Mouse (Mus musculus): ENCODE measurements around the gene BC025446. TPM values are rescaled to one million over a fixed set of nuclear protein-coding genes. Genes with fewer than 3 reads are reported as not detected.
"Not testable (repeated sequence)": the region's sequence is repeated elsewhere in the genome, so short reads cannot be mapped to it uniquely, and the experiment has no call there.

The BC025446 gene
- not detected in 2 replicates for polyA plus RNA-seq (2014; fragmentation: Nextera tagmentation; extraction: Ambion mirVana)

GRCm38 (mm10) chr15:75215778-75216691, at the start of gene BC025446:
Gene BC025446, plus strand, starts transcription at chr15:75216376.
- no peak for ATAC-seq (replicated peaks; ENCODE audit: insufficient number of reproducible peaks, low FRiP score, low TSS enrichment, low read depth)
- no peaks in the 10 kb centered on the region for H3K9me3 ChIP-seq (replicated peaks; ENCODE audit: control insufficient read depth, low read length)
- WGBS: 83% methylated on average over 7 of the region's 7 CpGs
- no peak within 1 kb of the TSS for H3K4me2 ChIP-seq (ENCODE audit: low read depth, low read length)
- H3K36me3 ChIP-seq (replicated peaks; ENCODE audit: control insufficient read depth, insufficient read depth, low read depth, low read length): no peaks in the 10 kb centered on the region
- no peak within 1 kb of the TSS for H3K9ac ChIP-seq (replicated peaks; ENCODE audit: low read length)
- no peak for DNase-seq (ENCODE audit: low spot score)
- no peaks in the 10 kb centered on the region for H3K4me1 ChIP-seq (ENCODE audit: control insufficient read depth, insufficient read depth, low read length)
- no peak within 1 kb of the TSS for H3K4me3 ChIP-seq (ENCODE audit: low read depth, low read length)
- H3K27me3 ChIP-seq (ENCODE audit: control insufficient read depth, insufficient read depth, low read length): no peaks in the 10 kb centered on the region
- H3K27ac ChIP-seq (replicated peaks; ENCODE audit: low read depth, low read length): no peak within 1 kb of the TSS

GRCm38 (mm10) chr15:75175506-75175905, 40.7 kb upstream of the BC025446 start:
- H3K4me2 ChIP-seq (ENCODE audit: low read depth, low read length): no peak overlapping the region
- no peaks in the 10 kb centered on the region for H3K4me1 ChIP-seq (ENCODE audit: control insufficient read depth, insufficient read depth, low read length)
- 50% methylated on average over 1 of the region's 1 CpGs for WGBS
- no peaks in the 10 kb centered on the region for H3K9me3 ChIP-seq (replicated peaks; ENCODE audit: control insufficient read depth, low read length)
- ATAC-seq (replicated peaks; ENCODE audit: insufficient number of reproducible peaks, low FRiP score, low TSS enrichment, low read depth): no peak
- H3K27ac ChIP-seq (replicated peaks; ENCODE audit: low read depth, low read length): no peak overlapping the region
- no peak overlapping the region for H3K9ac ChIP-seq (replicated peaks; ENCODE audit: low read length)
- H3K27me3 ChIP-seq (ENCODE audit: control insufficient read depth, insufficient read depth, low read length): no peaks in the 10 kb centered on the region
- DNase-seq (ENCODE audit: low spot score): peak; percentile 46
- H3K36me3 ChIP-seq (replicated peaks; ENCODE audit: control insufficient read depth, insufficient read depth, low read depth, low read length): no peaks in the 10 kb centered on the region
- no peak overlapping the region for H3K4me3 ChIP-seq (ENCODE audit: low read depth, low read length)

- ATAC-seq (replicated peaks; ENCODE audit: insufficient number of reproducible peaks, low FRiP score, low TSS enrichment, low read depth) (no peak), DNase-seq (ENCODE audit: low spot score) (no peak)
- no peak overlapping the region for H3K4me3 ChIP-seq (ENCODE audit: low read depth, low read length)
- no peak overlapping the region for H3K27ac ChIP-seq (replicated peaks; ENCODE audit: low read depth, low read length)
- H3K27me3 ChIP-seq (ENCODE audit: control insufficient read depth, insufficient read depth, low read length): no peaks in the 10 kb centered on the region
- H3K36me3 ChIP-seq (replicated peaks; ENCODE audit: control insufficient read depth, insufficient read depth, low read depth, low read length): no peaks in the 10 kb centered on the region
- H3K4me1 ChIP-seq (ENCODE audit: control insufficient read depth, insufficient read depth, low read length): no peaks in the 10 kb centered on the region
- 26% methylated on average over 2 of the region's 2 CpGs for WGBS
- H3K9ac ChIP-seq (replicated peaks; ENCODE audit: low read length): no peak overlapping the region
- H3K9me3 ChIP-seq (replicated peaks; ENCODE audit: control insufficient read depth, low read length): no peaks in the 10 kb centered on the region
- no peak overlapping the region for H3K4me2 ChIP-seq (ENCODE audit: low read depth, low read length)
These were observed 29.9 kb upstream of the BC025446 start for GRCm38 (mm10) chr15:75186291-75186690.

- no peaks in the 10 kb centered on the region for H3K27me3 ChIP-seq (ENCODE audit: control insufficient read depth, insufficient read depth, low read length)
- ATAC-seq (replicated peaks; ENCODE audit: insufficient number of reproducible peaks, low FRiP score, low TSS enrichment, low read depth) (no peak), DNase-seq (ENCODE audit: low spot score) (peak; percentile 48)
- 73% methylated on average over 2 of the region's 2 CpGs for WGBS
- H3K4me2 ChIP-seq (ENCODE audit: low read depth, low read length): no peak overlapping the region
- H3K36me3 ChIP-seq (replicated peaks; ENCODE audit: control insufficient read depth, insufficient read depth, low read depth, low read length): no peaks in the 10 kb centered on the region
- no peaks in the 10 kb centered on the region for H3K9me3 ChIP-seq (replicated peaks; ENCODE audit: control insufficient read depth, low read length)
- no peaks in the 10 kb centered on the region for H3K4me1 ChIP-seq (ENCODE audit: control insufficient read depth, insufficient read depth, low read length)
- H3K27ac ChIP-seq (replicated peaks; ENCODE audit: low read depth, low read length): no peak overlapping the region
- no peak overlapping the region for H3K4me3 ChIP-seq (ENCODE audit: low read depth, low read length)
- H3K9ac ChIP-seq (replicated peaks; ENCODE audit: low read length): no peak overlapping the region
These were observed 27.1 kb upstream of the BC025446 start for GRCm38 (mm10) chr15:75189116-75189515.

GRCm38 (mm10) chr15:75190560-75190959, 25.6 kb upstream of the BC025446 start:
- not testable (repeated sequence) for DNase-seq (ENCODE audit: low spot score); ATAC-seq (replicated peaks; ENCODE audit: insufficient number of reproducible peaks, low FRiP score, low TSS enrichment, low read depth); H3K9me3 ChIP-seq (replicated peaks; ENCODE audit: control insufficient read depth, low read length); H3K4me3 ChIP-seq (ENCODE audit: low read depth, low read length); H3K4me2 ChIP-seq (ENCODE audit: low read depth, low read length); H3K36me3 ChIP-seq (replicated peaks; ENCODE audit: control insufficient read depth, insufficient read depth, low read depth, low read length); H3K9ac ChIP-seq (replicated peaks; ENCODE audit: low read length); H3K27me3 ChIP-seq (ENCODE audit: control insufficient read depth, insufficient read depth, low read length); H3K4me1 ChIP-seq (ENCODE audit: control insufficient read depth, insufficient read depth, low read length); H3K27ac ChIP-seq (replicated peaks; ENCODE audit: low read depth, low read length)
- WGBS: 0% methylated on average over 1 of the region's 3 CpGs

- H3K36me3 ChIP-seq (replicated peaks; ENCODE audit: control insufficient read depth, insufficient read depth, low read depth, low read length): no peaks in the 10 kb centered on the region
- H3K9ac ChIP-seq (replicated peaks; ENCODE audit: low read length): no peak overlapping the region
- no peak overlapping the region for H3K27ac ChIP-seq (replicated peaks; ENCODE audit: low read depth, low read length)
- H3K4me1 ChIP-seq (ENCODE audit: control insufficient read depth, insufficient read depth, low read length): no peaks in the 10 kb centered on the region
- no peaks in the 10 kb centered on the region for H3K27me3 ChIP-seq (ENCODE audit: control insufficient read depth, insufficient read depth, low read length)
- no peak overlapping the region for H3K4me2 ChIP-seq (ENCODE audit: low read depth, low read length)
- no peak overlapping the region for H3K4me3 ChIP-seq (ENCODE audit: low read depth, low read length)
- no peak for DNase-seq (ENCODE audit: low spot score)
- ATAC-seq (replicated peaks; ENCODE audit: insufficient number of reproducible peaks, low FRiP score, low TSS enrichment, low read depth): no peak
- no peaks in the 10 kb centered on the region for H3K9me3 ChIP-seq (replicated peaks; ENCODE audit: control insufficient read depth, low read length)
- WGBS: 79% methylated on average over 1 of the region's 1 CpGs
These were observed 655 bp downstream of the BC025446 start for GRCm38 (mm10) chr15:75216831-75217230.

- ATAC-seq (replicated peaks; ENCODE audit: insufficient number of reproducible peaks, low FRiP score, low TSS enrichment, low read depth): no peak
- H3K9ac ChIP-seq (replicated peaks; ENCODE audit: low read length): no peak overlapping the region
- H3K27me3 ChIP-seq (ENCODE audit: control insufficient read depth, insufficient read depth, low read length): no peaks in the 10 kb centered on the region
- no peak overlapping the region for H3K27ac ChIP-seq (replicated peaks; ENCODE audit: low read depth, low read length)
- H3K36me3 ChIP-seq (replicated peaks; ENCODE audit: control insufficient read depth, insufficient read depth, low read depth, low read length): no peaks in the 10 kb centered on the region
- no peak overlapping the region for H3K4me3 ChIP-seq (ENCODE audit: low read depth, low read length)
- H3K4me2 ChIP-seq (ENCODE audit: low read depth, low read length): no peak overlapping the region
- no peaks in the 10 kb centered on the region for H3K4me1 ChIP-seq (ENCODE audit: control insufficient read depth, insufficient read depth, low read length)
- H3K9me3 ChIP-seq (replicated peaks; ENCODE audit: control insufficient read depth, low read length): no peaks in the 10 kb centered on the region
- no peak for DNase-seq (ENCODE audit: low spot score)
These were observed 5.8 kb downstream of the BC025446 start for GRCm38 (mm10) chr15:75221942-75222341.

GRCm38 (mm10) chr15:75237736-75238288, 21.6 kb downstream of the BC025446 start:
- H3K9ac ChIP-seq (replicated peaks; ENCODE audit: low read length): no peak overlapping the region
- H3K4me1 ChIP-seq (ENCODE audit: control insufficient read depth, insufficient read depth, low read length): no peaks in the 10 kb centered on the region
- H3K9me3 ChIP-seq (replicated peaks; ENCODE audit: control insufficient read depth, low read length): no peaks in the 10 kb centered on the region
- H3K36me3 ChIP-seq (replicated peaks; ENCODE audit: control insufficient read depth, insufficient read depth, low read depth, low read length): no peaks in the 10 kb centered on the region
- ATAC-seq (replicated peaks; ENCODE audit: insufficient number of reproducible peaks, low FRiP score, low TSS enrichment, low read depth): no peak
- no peak overlapping the region for H3K4me2 ChIP-seq (ENCODE audit: low read depth, low read length)
- no peak overlapping the region for H3K27ac ChIP-seq (replicated peaks; ENCODE audit: low read depth, low read length)
- H3K27me3 ChIP-seq (ENCODE audit: control insufficient read depth, insufficient read depth, low read length): no peaks in the 10 kb centered on the region
- WGBS: 83% methylated on average over 3 of the region's 3 CpGs
- no peak for DNase-seq (ENCODE audit: low spot score)
- H3K4me3 ChIP-seq (ENCODE audit: low read depth, low read length): no peak overlapping the region
